Mouse (Mus musculus) liver, embryonic 15.5 days (tissue): ENCODE data around the gene F2rl3. TPM values are rescaled to one million over a fixed set of nuclear protein-coding genes. Genes with fewer than 3 reads are reported as not detected.

Source experiments
- ATAC-seq: fragments of 200-750 bp; cut with Nextera tagmentation; 2 replicates; pipeline ENCODE4 v1.8.0; 2017; ENCODE audit warnings: moderate number of reproducible peaks, mild to moderate bottlenecking, moderate library complexity; ENCODE audit not compliant: insufficient read depth
- H3K27ac ChIP-seq: fragments of 300-500 bp; sonication (generic); replicated peaks from 2 replicates; pipeline ENCODE4 v1.5.1; 2015; ENCODE audit warnings: mild to moderate bottlenecking, inconsistent platforms
- H3K27me3 ChIP-seq: fragments of 300-500 bp; sonication (generic); 2 replicates; pipeline ENCODE4 v1.6.1; 2015; ENCODE audit warnings: mild to moderate bottlenecking, inconsistent platforms
- H3K36me3 ChIP-seq: fragments of 300-500 bp; sonication (generic); replicated peaks from 2 replicates; pipeline ENCODE4 v1.6.1; 2015; ENCODE audit warnings: moderate library complexity, mild to moderate bottlenecking, inconsistent platforms
- H3K4me1 ChIP-seq: fragments of 300-500 bp; sonication (generic); replicated peaks from 2 replicates; pipeline ENCODE4 v1.6.1; 2015; ENCODE audit warnings: inconsistent platforms
- H3K4me2 ChIP-seq: fragments of 300-500 bp; sonication (generic); 2 replicates; pipeline ENCODE4 v1.6.1; 2015; ENCODE audit warnings: moderate library complexity, mild to moderate bottlenecking, inconsistent platforms
- H3K4me3 ChIP-seq: fragments of 300-500 bp; sonication (generic); replicated peaks from 2 replicates; pipeline ENCODE4 v1.5.1; 2015; ENCODE audit warnings: mild to moderate bottlenecking, inconsistent platforms
- H3K9ac ChIP-seq: fragments of 300-500 bp; sonication (generic); 2 replicates; pipeline ENCODE4 v1.6.1; 2015; ENCODE audit warnings: moderate library complexity, mild to moderate bottlenecking, inconsistent platforms
- H3K9me3 ChIP-seq: fragments of 300-500 bp; sonication (generic); replicated peaks from 2 replicates; pipeline ENCODE4 v1.6.1; 2016; ENCODE audit warnings: inconsistent platforms
- WGBS: fragments of 180-500 bp; shearing (Covaris S2); methylation state at CpG from one replicate; pipeline ENCODE4 v1.1.7; 2015; ENCODE audit warnings: mixed read lengths; ENCODE audit not compliant: insufficient replicate concordance; 5-methylcytosine and 5-hydroxymethylcytosine counted together
- polyA plus RNA-seq: library from polyadenylated mRNA; unstranded; fragments of >200 nt; fragmentation: Nextera tagmentation; extraction: Ambion mirVana; gene quantifications from 2 replicates; pipeline ENCODE4 v1.2.1, GENCODE M21; 2015

The F2rl3 gene
- polyA plus RNA-seq, 1 experiment from 2014 or later: 2.8 TPM

- no peak overlapping the region for H3K4me2 ChIP-seq
- WGBS: 82% methylated on average over 6 of the region's 6 CpGs
- H3K4me1 ChIP-seq: no peaks in the 10 kb centered on the region
- H3K9me3 ChIP-seq: no peaks in the 10 kb centered on the region
- no peak overlapping the region for H3K27ac ChIP-seq
- no peak for ATAC-seq
- no peak overlapping the region for H3K4me3 ChIP-seq
- H3K36me3 ChIP-seq: peaks cover 80% of the 10 kb centered on the region
- no peak overlapping the region for H3K9ac ChIP-seq
- H3K27me3 ChIP-seq: no peaks in the 10 kb centered on the region
These were observed 11.4 kb upstream of the F2rl3 start for GRCm38 (mm10) chr8:72750266-72750665.

DNA sequence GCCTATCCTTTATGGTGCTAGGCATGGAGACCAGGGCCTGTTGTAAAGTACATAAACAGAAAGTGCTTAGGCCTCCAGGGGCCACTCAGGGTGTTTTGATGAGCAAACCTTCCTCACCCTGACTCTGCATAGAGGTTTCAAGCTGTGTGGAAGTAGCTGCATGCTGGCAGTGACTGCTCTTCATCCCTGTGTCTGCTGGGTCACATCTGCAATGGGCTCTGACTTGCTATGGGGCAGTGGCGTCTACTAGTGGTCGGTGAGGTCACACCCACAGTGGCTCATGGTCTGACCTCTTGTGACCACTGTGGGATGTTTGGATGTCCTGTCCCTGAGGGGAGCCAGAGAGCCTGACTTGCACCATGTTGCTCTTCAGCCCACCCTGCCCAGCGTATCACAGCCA, 10.6 kb upstream of the F2rl3 start:
- no peaks in the 10 kb centered on the region for H3K4me1 ChIP-seq
- H3K4me3 ChIP-seq: no peak overlapping the region
- H3K36me3 ChIP-seq: peaks cover 86% of the 10 kb centered on the region
- H3K9me3 ChIP-seq: no peaks in the 10 kb centered on the region
- no peaks in the 10 kb centered on the region for H3K27me3 ChIP-seq
- H3K4me2 ChIP-seq: no peak overlapping the region
- WGBS: 79% methylated on average over 3 of the region's 3 CpGs
- ATAC-seq: no peak
- H3K9ac ChIP-seq: no peak overlapping the region
- no peak overlapping the region for H3K27ac ChIP-seq

GRCm38 (mm10) chr8:72752289-72752688, 9.4 kb upstream of the F2rl3 start:
- H3K9me3 ChIP-seq: no peaks in the 10 kb centered on the region
- H3K9ac ChIP-seq: no peak overlapping the region
- no peak overlapping the region for H3K4me3 ChIP-seq
- WGBS: 66% methylated on average over 3 of the region's 3 CpGs
- H3K27ac ChIP-seq: no peak overlapping the region
- H3K27me3 ChIP-seq: no peaks in the 10 kb centered on the region
- no peak overlapping the region for H3K4me2 ChIP-seq
- H3K36me3 ChIP-seq: peaks cover 86% of the 10 kb centered on the region
- ATAC-seq: no peak
- H3K4me1 ChIP-seq: no peaks in the 10 kb centered on the region

GRCm38 (mm10) chr8:72753165-72753564, 8.5 kb upstream of the F2rl3 start:
- H3K9ac ChIP-seq: no peak overlapping the region
- H3K9me3 ChIP-seq: no peaks in the 10 kb centered on the region
- WGBS: 87% methylated on average over 9 of the region's 9 CpGs
- H3K27me3 ChIP-seq: no peaks in the 10 kb centered on the region
- H3K27ac ChIP-seq: no peak overlapping the region
- no peaks in the 10 kb centered on the region for H3K4me1 ChIP-seq
- H3K4me3 ChIP-seq: no peak overlapping the region
- no peak overlapping the region for H3K4me2 ChIP-seq
- peaks cover 85% of the 10 kb centered on the region for H3K36me3 ChIP-seq
- ATAC-seq: no peak

DNA sequence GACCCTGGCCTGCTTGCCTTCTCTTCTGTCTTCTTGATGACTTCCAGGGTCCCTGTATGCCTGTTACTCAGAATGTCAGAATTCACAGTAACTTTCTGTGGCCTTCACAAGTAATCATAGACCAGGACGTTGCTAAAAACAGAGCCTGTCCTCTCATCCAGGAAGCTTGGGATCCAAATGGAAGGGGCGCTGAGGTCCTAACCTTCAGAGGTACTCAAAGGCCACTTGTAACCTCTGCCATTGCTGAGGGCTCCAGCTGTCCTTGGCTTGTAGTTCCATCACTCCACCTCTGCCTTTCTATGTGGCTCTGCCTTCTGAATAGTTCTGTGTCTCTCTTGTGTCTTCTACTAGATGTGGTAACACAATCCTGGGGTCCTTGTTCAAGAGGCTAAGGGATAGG, 7.9 kb upstream of the F2rl3 start:
- H3K4me3 ChIP-seq: no peak overlapping the region
- H3K27me3 ChIP-seq: no peaks in the 10 kb centered on the region
- ATAC-seq: no peak
- H3K9me3 ChIP-seq: no peaks in the 10 kb centered on the region
- WGBS: 71% methylated on average over 2 of the region's 2 CpGs
- H3K9ac ChIP-seq: no peak overlapping the region
- H3K36me3 ChIP-seq: peaks cover 82% of the 10 kb centered on the region
- no peaks in the 10 kb centered on the region for H3K4me1 ChIP-seq
- no peak overlapping the region for H3K27ac ChIP-seq
- no peak overlapping the region for H3K4me2 ChIP-seq

DNA sequence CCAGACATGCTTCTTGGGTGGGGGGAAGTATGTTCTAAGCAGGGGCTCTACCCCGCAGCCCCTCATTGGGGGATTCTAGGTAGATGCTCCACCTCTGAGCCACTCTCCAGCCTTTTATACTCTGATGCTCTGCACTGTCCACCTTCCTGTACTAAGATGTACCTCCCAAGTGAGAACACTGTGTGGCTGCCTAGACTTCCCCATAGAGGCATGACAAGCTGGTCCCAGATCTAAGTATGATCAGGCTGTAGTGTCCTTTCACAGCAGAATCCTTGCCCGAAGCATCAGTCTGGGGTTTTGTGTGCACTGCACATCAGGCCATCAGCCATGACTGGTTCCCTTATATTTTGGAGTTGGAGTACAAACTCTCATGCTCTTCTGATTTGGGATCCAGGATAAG, 5.6 kb upstream of the F2rl3 start:
- Histone ChIP-seq H3K4me1 (no peaks in the 10 kb centered on the region), H3K4me2 (no peak overlapping the region), H3K27ac (no peak overlapping the region), H3K9ac (no peak overlapping the region), H3K4me3 (no peak overlapping the region), H3K36me3 (peaks cover 60% of the 10 kb centered on the region), H3K27me3 (no peaks in the 10 kb centered on the region), H3K9me3 (no peaks in the 10 kb centered on the region)
- 90% methylated on average over 2 of the region's 2 CpGs for WGBS
- no peak for ATAC-seq

- H3K9ac ChIP-seq: no peak overlapping the region
- WGBS: 91% methylated on average over 35 of the region's 35 CpGs
- H3K4me2 ChIP-seq: no peak overlapping the region
- ATAC-seq: no peak
- no peak overlapping the region for H3K4me3 ChIP-seq
- peaks cover 53% of the 10 kb centered on the region for H3K36me3 ChIP-seq
- H3K9me3 ChIP-seq: no peaks in the 10 kb centered on the region
- no peaks in the 10 kb centered on the region; the same call in 1 of the 2 replicates for H3K4me1 ChIP-seq
- H3K27ac ChIP-seq: no peak overlapping the region
- no peaks in the 10 kb centered on the region for H3K27me3 ChIP-seq
These were observed 4.8 kb upstream of the F2rl3 start for GRCm38 (mm10) chr8:72756771-72757390.

GRCm38 (mm10) chr8:72757426-72758195, 4.1 kb upstream of the F2rl3 start:
- H3K4me3 ChIP-seq: no peak overlapping the region
- no peaks in the 10 kb centered on the region; the same call in 1 of the 2 replicates for H3K4me1 ChIP-seq
- no peak overlapping the region for H3K4me2 ChIP-seq
- peaks cover 45% of the 10 kb centered on the region for H3K36me3 ChIP-seq
- H3K9me3 ChIP-seq: no peaks in the 10 kb centered on the region
- no peak overlapping the region for H3K27ac ChIP-seq
- 78% methylated on average over 15 of the region's 15 CpGs for WGBS
- ATAC-seq: no peak
- H3K27me3 ChIP-seq: no peaks in the 10 kb centered on the region
- H3K9ac ChIP-seq: no peak overlapping the region

- Histone ChIP-seq H3K4me3 (no peak overlapping the region), H3K4me1 (no peaks in the 10 kb centered on the region; the same call in 1 of the 2 replicates), H3K27me3 (no peaks in the 10 kb centered on the region), H3K27ac (no peak overlapping the region), H3K4me2 (no peak overlapping the region), H3K36me3 (peaks cover 40% of the 10 kb centered on the region), H3K9ac (no peak overlapping the region), H3K9me3 (no peaks in the 10 kb centered on the region)
- no peak for ATAC-seq
These were observed 3.4 kb upstream of the F2rl3 start for GRCm38 (mm10) chr8:72758310-72758709.

DNA sequence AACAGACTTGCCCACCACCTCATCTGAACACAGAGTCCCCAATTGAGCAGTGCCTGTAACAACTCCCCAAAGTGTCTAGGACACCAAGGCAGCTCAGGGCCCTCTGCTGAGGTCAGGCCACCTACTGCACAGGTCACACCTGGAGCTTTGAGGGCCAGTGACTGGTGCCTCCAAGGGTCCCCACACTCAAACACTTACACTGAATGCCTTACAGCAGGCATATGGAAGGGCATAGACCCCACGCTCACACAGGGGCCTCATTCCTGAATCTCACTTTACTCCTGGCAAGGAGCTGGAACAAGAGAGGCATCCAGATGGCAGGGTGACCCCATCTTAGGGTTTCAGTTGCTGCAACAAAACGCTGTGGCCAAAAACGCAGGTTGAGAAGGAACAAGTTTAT, 1.5 kb upstream of the F2rl3 start:
- no peaks in the 10 kb centered on the region for H3K27me3 ChIP-seq
- no peaks in the 10 kb centered on the region for H3K9me3 ChIP-seq
- WGBS: 65% methylated on average over 3 of the region's 3 CpGs
- peaks cover 28% of the 10 kb centered on the region for H3K36me3 ChIP-seq
- no peaks in the 10 kb centered on the region; the same call in 1 of the 2 replicates for H3K4me1 ChIP-seq
- no peak for ATAC-seq
- H3K27ac ChIP-seq: no peak overlapping the region
- H3K9ac ChIP-seq: no peak overlapping the region
- H3K4me3 ChIP-seq: no peak overlapping the region
- no peak overlapping the region for H3K4me2 ChIP-seq

DNA sequence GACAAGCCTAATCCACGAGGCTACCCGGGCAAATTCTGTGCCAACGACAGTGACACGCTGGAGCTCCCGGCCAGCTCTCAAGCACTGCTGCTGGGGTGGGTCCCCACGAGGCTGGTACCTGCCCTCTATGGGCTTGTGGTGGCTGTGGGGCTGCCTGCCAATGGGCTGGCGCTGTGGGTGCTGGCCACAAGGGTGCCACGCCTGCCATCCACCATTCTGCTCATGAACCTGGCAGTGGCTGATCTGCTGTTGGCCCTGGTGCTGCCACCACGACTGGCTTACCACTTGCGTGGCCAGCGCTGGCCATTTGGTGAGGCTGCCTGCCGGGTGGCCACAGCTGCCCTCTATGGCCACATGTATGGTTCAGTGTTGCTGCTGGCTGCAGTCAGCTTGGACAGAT, 626 bp downstream of the F2rl3 start:
- ATAC-seq: no peak
- no peak overlapping the region for H3K9ac ChIP-seq
- 61% methylated on average over 12 of the region's 12 CpGs for WGBS
- no peak overlapping the region for H3K4me3 ChIP-seq
- H3K9me3 ChIP-seq: no peaks in the 10 kb centered on the region
- H3K4me1 ChIP-seq: no peaks in the 10 kb centered on the region; the same call in 1 of the 2 replicates
- H3K36me3 ChIP-seq: peaks cover 11% of the 10 kb centered on the region
- no peaks in the 10 kb centered on the region for H3K27me3 ChIP-seq
- no peak overlapping the region for H3K4me2 ChIP-seq
- no peak overlapping the region for H3K27ac ChIP-seq
